ENCODE assay signal across 8 mouse cellular contexts in the genomic region with DNA sequence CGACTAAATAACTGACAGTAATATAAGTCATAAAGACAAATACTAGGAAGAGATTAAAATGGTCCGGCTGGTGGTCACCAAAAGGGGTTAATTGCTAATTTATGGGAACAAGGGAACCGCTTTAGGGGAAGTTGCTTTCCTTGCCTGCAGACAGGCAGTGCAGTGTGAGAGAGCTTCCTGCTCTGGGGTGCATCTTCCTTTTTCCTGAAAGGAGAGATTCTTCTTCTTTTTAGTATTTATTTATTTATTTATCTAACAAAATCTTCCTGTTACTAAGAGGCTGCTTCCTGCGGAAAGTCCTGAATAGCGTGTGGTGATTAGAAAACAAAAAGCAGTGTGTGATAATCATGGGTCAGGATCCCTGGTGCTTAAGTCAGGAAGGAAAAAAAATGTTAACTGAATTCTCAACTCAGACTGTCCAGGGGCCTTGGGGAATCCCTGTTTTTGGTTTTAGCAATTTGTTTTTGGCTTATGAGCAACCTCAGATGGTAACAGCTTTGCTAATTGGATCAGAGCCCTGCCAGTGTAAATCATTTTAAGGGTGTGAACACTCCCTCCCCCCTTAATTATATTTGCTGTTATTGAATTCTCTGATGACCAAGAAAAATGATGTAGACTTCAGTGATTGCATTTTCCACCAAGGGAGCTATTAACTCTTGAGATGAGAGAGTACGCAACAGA.
DNase-seq lines count a peak whose midpoint lies in the region; ATAC-seq lines count a peak whose summit lies in the region.
"Had no signal": no experiment of that assay in that cellular context is flagged by ENCODE, and none has a peak within 500 bp of the region (broad histone marks: within the 10 kb centered on the region; RNA-seq: fewer than 3 reads in every experiment).

No protein-coding gene starts in this region.

- H3K27ac ChIP-seq in neural tube, embryonic 12.5 days, result no peak overlapping the region

- H3K4me1 ChIP-seq in neural tube, embryonic 12.5 days, result 0 out of 2 replicates have a peak, but pooled peaks cover 6% of the 10 kb centered on the region

- H3K9ac ChIP-seq in neural tube, embryonic 12.5 days, result no peak overlapping the region

- ATAC-seq in neural tube, embryonic 12.5 days (ENCODE audit: low FRiP score, low read depth), result peak; percentile 37; the same call in 1 of the 2 replicates

- H3K36me3 ChIP-seq in neural tube, embryonic 12.5 days, result no peaks in the 10 kb centered on the region

- H3K4me2 ChIP-seq in neural tube, embryonic 12.5 days (replicated peaks), result no peak overlapping the region

- H3K27me3 ChIP-seq in neural tube, embryonic 12.5 days (replicated peaks), result no peaks in the 10 kb centered on the region

- H3K9me3 ChIP-seq in neural tube, embryonic 12.5 days, result no peaks in the 10 kb centered on the region; the same call in 1 of the 2 replicates

- no peak overlapping the region for H3K4me3 ChIP-seq in neural tube, embryonic 12.5 days

- peak; percentile 30 to 62 for DNase-seq in heart, adult 9 months (ENCODE audit: low spot score in 2 of 2)
- DNase-seq in heart, postnatal 4 days, result no peak
- no peak for DNase-seq in neural tube, embryonic 10.5 days (ENCODE audit: extremely low spot score, low spot score)
- DNase-seq in kidney, postnatal 14 days, result peak; percentile 41
- no peak for DNase-seq in spleen, postnatal 4 days (ENCODE audit: low spot score in 2 of 2)
- no peak for DNase-seq in left cerebral cortex, adult 8-10 months (ENCODE audit: low spot score in 2 of 2)
- DNase-seq: gastrocnemius, postnatal 36 days had no signal

- WGBS in neural tube, embryonic 12.5 days, result 47% methylated on average over 6 of the region's 6 CpGs

Comparison
In these comparisons a context has a peak if more than half of its experiments do, and no peak if none do; other contexts are left out.
1. DNase-seq: peak in heart, adult 9 months (2 of 2) and kidney, postnatal 14 days (single experiment); none in heart, postnatal 4 days (single experiment), neural tube, embryonic 10.5 days (single experiment), spleen, postnatal 4 days (0 of 2) and left cerebral cortex, adult 8-10 months (0 of 2).